Mouse (Mus musculus): Measurements from ENCODE around the gene Omt2a.
"Not testable (repeated sequence)": the region's sequence is repeated elsewhere in the genome, so short reads cannot be mapped to it uniquely, and the experiment has no call there.

Gene Omt2a

GRCm38 (mm10) chr9:78314696-78315095 lies at the start of gene Omt2a:
TSS of gene Omt2a (minus strand) at chr9:78314796.
- in situ Hi-C loops (cut with MboI; ENCODE audit: low sequenced_read_pairs): no loop called here

- in situ Hi-C loops (cut with MboI; ENCODE audit: low sequenced_read_pairs): no loop called here
Observed at GRCm38 (mm10) chr9:78363374-78363773, 48.8 kb upstream of the Omt2a start.

- in situ Hi-C loops (cut with MboI; ENCODE audit: low sequenced_read_pairs): no loop called here
Observed at GRCm38 (mm10) chr9:78360484-78360872, 45.9 kb upstream of the Omt2a start.

GRCm38 (mm10) chr9:78359750-78360483 lies 45.3 kb upstream of the Omt2a start:
- in situ Hi-C loops (cut with MboI; ENCODE audit: low sequenced_read_pairs): no loop called here

GRCm38 (mm10) chr9:78358053-78358452 lies 43.5 kb upstream of the Omt2a start:
- in situ Hi-C loops (cut with MboI; ENCODE audit: low sequenced_read_pairs): no loop called here

- in situ Hi-C loops (cut with MboI; ENCODE audit: low sequenced_read_pairs): no loop called here
Observed at GRCm38 (mm10) chr9:78355611-78356010, 41.0 kb upstream of the Omt2a start, which contains the start of gene Gsta2. TSS of gene Gsta2 (minus strand) at chr9:78355788.

GRCm38 (mm10) chr9:78354665-78355578 lies 40.3 kb upstream of the Omt2a start:
- in situ Hi-C loops (cut with MboI; ENCODE audit: low sequenced_read_pairs): no loop called here

GRCm38 (mm10) chr9:78351504-78352220 lies 37.1 kb upstream of the Omt2a start:
- in situ Hi-C loops (cut with MboI; ENCODE audit: low sequenced_read_pairs): no loop called here

GRCm38 (mm10) chr9:78350007-78350406 lies 35.4 kb upstream of the Omt2a start:
- in situ Hi-C loops (cut with MboI; ENCODE audit: low sequenced_read_pairs): not testable (repeated sequence)

- in situ Hi-C loops (cut with MboI; ENCODE audit: low sequenced_read_pairs): not testable (repeated sequence)
Observed at GRCm38 (mm10) chr9:78349141-78349540, 34.5 kb upstream of the Omt2a start.

- in situ Hi-C loops (cut with MboI; ENCODE audit: low sequenced_read_pairs): not testable (repeated sequence)
Observed at GRCm38 (mm10) chr9:78348206-78349004, 33.8 kb upstream of the Omt2a start.

GRCm38 (mm10) chr9:78347004-78347403 lies 32.4 kb upstream of the Omt2a start:
- in situ Hi-C loops (cut with MboI; ENCODE audit: low sequenced_read_pairs): no loop called here

GRCm38 (mm10) chr9:78345235-78345634 lies 30.6 kb upstream of the Omt2a start:
- in situ Hi-C loops (cut with MboI; ENCODE audit: low sequenced_read_pairs): not testable (repeated sequence)

GRCm38 (mm10) chr9:78343055-78343454 lies 28.5 kb upstream of the Omt2a start:
- in situ Hi-C loops (cut with MboI; ENCODE audit: low sequenced_read_pairs): not testable (repeated sequence)

GRCm38 (mm10) chr9:78342494-78342893 lies 27.9 kb upstream of the Omt2a start:
- in situ Hi-C loops (cut with MboI; ENCODE audit: low sequenced_read_pairs): not testable (repeated sequence)

GRCm38 (mm10) chr9:78340324-78340723 lies 25.7 kb upstream of the Omt2a start:
- in situ Hi-C loops (cut with MboI; ENCODE audit: low sequenced_read_pairs): not testable (repeated sequence)

GRCm38 (mm10) chr9:78337050-78337449 lies 22.5 kb upstream of the Omt2a start:
- in situ Hi-C loops (cut with MboI; ENCODE audit: low sequenced_read_pairs): not testable (repeated sequence)

GRCm38 (mm10) chr9:78327289-78327688 lies 12.7 kb upstream of the Omt2a start, which contains the start of gene Omt2b:
TSS of gene Omt2b (plus strand) at chr9:78327589.
- in situ Hi-C loops (cut with MboI; ENCODE audit: low sequenced_read_pairs): not testable (repeated sequence)

GRCm38 (mm10) chr9:78319499-78319898 lies 4.9 kb upstream of the Omt2a start:
- in situ Hi-C loops (cut with MboI; ENCODE audit: low sequenced_read_pairs): no loop called here

- in situ Hi-C loops (cut with MboI; ENCODE audit: low sequenced_read_pairs): not testable (repeated sequence)
Observed at GRCm38 (mm10) chr9:78308122-78308521, 6.5 kb downstream of the Omt2a start.
